Mouse (Mus musculus) heart, embryonic 13.5 days (tissue): Measurements from ENCODE around the gene Arhgef39. TPM values are rescaled to one million over a fixed set of nuclear protein-coding genes. Genes with fewer than 3 reads are reported as not detected.
"Not testable (repeated sequence)": the region's sequence is repeated elsewhere in the genome, so short reads cannot be mapped to it uniquely, and the experiment has no call there.

Experiments used
- ATAC-seq: fragments of 200-750 bp; cut with Nextera tagmentation; 2 replicates; pipeline ENCODE4 v1.8.0; 2017; ENCODE audit warnings: moderate TSS enrichment; ENCODE audit not compliant: insufficient number of reproducible peaks, low FRiP score, low TSS enrichment; ENCODE audit errors: extremely low read depth
- H3K27ac ChIP-seq: fragments of 300-500 bp; sonication (generic); replicated peaks from 2 replicates; pipeline ENCODE4 v1.5.1; 2015; ENCODE audit warnings: moderate library complexity, mild to moderate bottlenecking, inconsistent platforms
- H3K27me3 ChIP-seq: fragments of 300-500 bp; sonication (generic); replicated peaks from 2 replicates; pipeline ENCODE4 v1.6.1; 2015; ENCODE audit warnings: mild to moderate bottlenecking, inconsistent platforms
- H3K36me3 ChIP-seq: fragments of 300-500 bp; sonication (generic); 2 replicates; pipeline ENCODE4 v1.6.1; 2015; ENCODE audit warnings: mild to moderate bottlenecking, inconsistent platforms
- H3K4me1 ChIP-seq: fragments of 300-500 bp; sonication (generic); 2 replicates; pipeline ENCODE4 v1.6.1; 2015; ENCODE audit warnings: inconsistent platforms
- H3K4me2 ChIP-seq: fragments of 300-500 bp; sonication (generic); 2 replicates; pipeline ENCODE4 v1.6.1; 2015; ENCODE audit warnings: inconsistent platforms, mild to moderate bottlenecking, moderate library complexity
- H3K4me3 ChIP-seq: fragments of 300-500 bp; sonication (generic); 2 replicates; pipeline ENCODE4 v1.5.1; 2015; ENCODE audit warnings: moderate library complexity, mild to moderate bottlenecking, inconsistent platforms
- H3K9ac ChIP-seq: fragments of 300-500 bp; sonication (generic); 2 replicates; pipeline ENCODE4 v1.6.1; 2015; ENCODE audit warnings: inconsistent platforms, mild to moderate bottlenecking, moderate library complexity
- H3K9me3 ChIP-seq: fragments of 300-500 bp; sonication (generic); 2 replicates; pipeline ENCODE4 v1.6.1; 2016; ENCODE audit warnings: inconsistent platforms
- WGBS: fragments of 180-500 bp; shearing (Covaris S2); methylation state at CpG from one replicate; pipeline ENCODE4 v1.1.7; 2015; ENCODE audit warnings: mixed read lengths; 5-methylcytosine and 5-hydroxymethylcytosine counted together
- polyA plus RNA-seq: library from polyadenylated mRNA; unstranded; fragments of >200 nt; fragmentation: Nextera tagmentation; extraction: Ambion mirVana; gene quantifications from 2 replicates; pipeline ENCODE4 v1.2.1, GENCODE M21; 2015

Arhgef39 gene
- polyA plus RNA-seq, 1 experiment from 2014 or later: 32.0 TPM

DNA sequence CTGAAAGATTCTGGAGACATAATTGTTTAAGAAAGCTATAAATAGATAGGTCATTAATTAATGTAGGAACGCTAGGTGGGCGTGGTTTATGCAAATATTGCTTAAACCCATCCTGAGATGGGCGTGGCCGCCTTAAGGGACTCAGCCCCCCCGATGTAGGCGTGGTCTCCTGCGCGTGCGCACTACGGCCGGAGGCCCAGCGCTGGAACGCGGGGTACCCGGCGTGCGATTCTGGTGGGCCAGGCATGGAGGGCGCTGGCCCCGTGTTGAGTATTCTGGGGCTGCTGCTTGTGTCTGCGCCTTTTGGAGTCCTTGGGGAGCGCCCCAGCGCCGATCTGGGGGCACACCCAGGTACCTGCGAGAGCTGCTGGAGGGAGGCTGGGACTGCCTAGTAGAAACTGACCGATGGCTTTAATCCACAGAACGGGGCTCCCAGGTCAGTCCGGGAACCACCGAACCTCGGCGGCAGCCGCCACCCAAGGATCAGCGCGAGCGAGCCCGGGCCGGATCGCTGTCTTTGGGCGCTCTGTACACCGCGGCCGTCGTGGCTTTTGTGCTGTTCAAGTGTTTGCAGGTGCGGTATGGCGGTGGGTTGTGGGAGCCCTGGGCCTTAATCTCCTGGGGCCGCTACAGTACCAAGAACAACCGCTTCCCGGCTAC, 6.2 kb downstream of the Arhgef39 start:
- under 1% methylated on average over 47 of the region's 47 CpGs for WGBS
- Histone ChIP-seq H3K4me1 (peaks cover 45% of the 10 kb centered on the region), H3K9ac (peak overlapping the region; percentile 93), H3K4me3 (peak overlapping the region; percentile 86), H3K27me3 (no peaks in the 10 kb centered on the region), H3K27ac (peak overlapping the region; percentile 94), H3K36me3 (peaks cover 24% of the 10 kb centered on the region), H3K9me3 (no peaks in the 10 kb centered on the region; the same call in 1 of the 2 replicates), H3K4me2 (peak overlapping the region; percentile 78)
- ATAC-seq: peak; percentile 84

DNA sequence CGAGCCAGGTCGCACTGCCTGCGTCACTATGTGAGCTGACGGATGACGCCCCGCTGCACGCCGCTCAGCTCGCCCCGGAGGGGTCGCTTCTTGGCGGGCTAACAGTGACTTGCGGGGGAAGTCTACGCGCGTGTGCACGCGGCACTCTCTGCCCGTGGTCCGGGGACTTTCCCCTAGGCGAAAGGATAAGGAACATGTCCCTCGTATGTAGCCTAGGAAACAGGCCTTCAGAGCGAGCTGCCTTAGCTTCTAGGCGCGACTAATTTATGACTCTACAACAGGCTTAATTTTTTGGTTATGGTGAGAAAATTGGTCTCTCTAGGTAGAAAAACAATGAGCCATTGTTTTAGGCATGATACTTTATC, 6.7 kb downstream of the Arhgef39 start, which contains the start of gene Ccdc107:
Gene Ccdc107, plus strand, starts transcription at position 80 of the 365 bp plus-strand sequence.
- peak within 1 kb of the TSS; percentile 78 for H3K4me2 ChIP-seq
- H3K27ac ChIP-seq: peak within 1 kb of the TSS; percentile 94
- H3K4me3 ChIP-seq: peak within 1 kb of the TSS; percentile 86
- under 1% methylated on average over 25 of the region's 25 CpGs for WGBS
- ATAC-seq: peak; percentile 93
- H3K9me3 ChIP-seq: no peaks in the 10 kb centered on the region; the same call in 1 of the 2 replicates
- H3K9ac ChIP-seq: peak within 1 kb of the TSS; percentile 93
- no peaks in the 10 kb centered on the region for H3K27me3 ChIP-seq
- peaks cover 40% of the 10 kb centered on the region for H3K4me1 ChIP-seq
- H3K36me3 ChIP-seq: peaks cover 24% of the 10 kb centered on the region

DNA sequence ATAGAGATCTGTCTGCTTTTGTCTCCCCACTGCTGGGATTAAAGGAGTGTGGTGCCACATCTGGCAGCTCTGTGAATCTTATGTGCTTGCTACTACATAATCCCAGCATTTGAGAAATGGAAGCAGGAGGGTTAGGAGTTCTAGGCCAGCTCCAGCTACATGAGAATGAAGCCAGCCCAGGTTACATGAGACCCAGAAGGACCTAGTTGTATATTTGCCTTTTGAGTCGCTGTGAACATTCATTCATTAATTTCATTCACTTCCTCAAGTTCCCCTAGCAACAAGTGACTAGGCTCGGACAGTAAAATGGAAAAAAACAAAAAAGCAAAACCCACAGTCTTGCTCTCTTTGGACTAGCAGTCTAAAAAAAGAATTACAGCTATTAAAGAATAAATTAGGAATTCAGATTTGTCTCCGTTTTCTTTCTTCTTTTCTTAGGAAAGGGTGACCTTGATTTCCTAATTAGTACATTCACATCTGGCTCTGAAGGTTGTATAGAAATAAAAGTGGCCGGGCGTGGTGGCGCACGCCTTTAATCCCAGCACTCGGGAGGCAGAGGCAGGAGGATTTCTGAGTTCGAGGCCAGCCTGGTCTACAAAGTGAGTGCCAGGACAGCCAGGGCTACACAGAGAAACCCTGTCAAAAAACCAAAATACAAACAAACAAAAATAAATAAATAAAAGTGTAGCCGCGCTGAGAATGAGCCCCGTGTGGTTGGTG, 7.2 kb downstream of the Arhgef39 start:
- peak overlapping the region; percentile 78 for H3K4me2 ChIP-seq
- 44% methylated on average over 12 of the region's 12 CpGs for WGBS
- H3K36me3 ChIP-seq: peaks cover 21% of the 10 kb centered on the region
- no peaks in the 10 kb centered on the region for H3K27me3 ChIP-seq
- peaks cover 35% of the 10 kb centered on the region for H3K4me1 ChIP-seq
- H3K4me3 ChIP-seq: peak overlapping the region; percentile 86
- H3K27ac ChIP-seq: peak overlapping the region; percentile 94
- no peak for ATAC-seq
- no peaks in the 10 kb centered on the region; the same call in 1 of the 2 replicates for H3K9me3 ChIP-seq
- H3K9ac ChIP-seq: peak overlapping the region; percentile 39; the same call in 1 of the 2 replicates

DNA sequence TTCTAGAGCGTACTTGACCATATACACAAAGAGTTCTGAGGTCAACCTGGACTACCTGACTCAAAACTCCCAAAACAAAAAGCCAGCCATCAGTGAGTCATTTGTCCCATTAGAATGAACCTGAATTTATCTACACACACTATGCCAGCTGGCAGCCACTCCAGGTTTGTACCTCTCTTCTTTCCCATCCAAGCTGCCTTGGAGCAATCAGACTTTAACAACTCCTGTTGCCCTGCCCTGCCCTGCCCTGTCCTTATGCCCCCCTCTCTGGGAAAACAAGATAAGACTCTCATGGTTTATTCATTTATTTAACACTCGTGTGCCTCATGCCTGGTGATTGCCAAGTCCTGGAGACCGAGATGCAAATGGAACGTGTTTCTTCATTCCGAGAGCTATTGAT, 8.7 kb downstream of the Arhgef39 start:
- 70% methylated on average over 5 of the region's 5 CpGs for WGBS
- Histone ChIP-seq H3K4me3 (no peak overlapping the region), H3K4me2 (no peak overlapping the region), H3K9ac (no peak overlapping the region), H3K9me3 (no peaks in the 10 kb centered on the region; the same call in 1 of the 2 replicates), H3K27me3 (no peaks in the 10 kb centered on the region), H3K27ac (no peak overlapping the region), H3K36me3 (peaks cover 7% of the 10 kb centered on the region), H3K4me1 (peaks cover 21% of the 10 kb centered on the region)
- ATAC-seq: no peak

DNA sequence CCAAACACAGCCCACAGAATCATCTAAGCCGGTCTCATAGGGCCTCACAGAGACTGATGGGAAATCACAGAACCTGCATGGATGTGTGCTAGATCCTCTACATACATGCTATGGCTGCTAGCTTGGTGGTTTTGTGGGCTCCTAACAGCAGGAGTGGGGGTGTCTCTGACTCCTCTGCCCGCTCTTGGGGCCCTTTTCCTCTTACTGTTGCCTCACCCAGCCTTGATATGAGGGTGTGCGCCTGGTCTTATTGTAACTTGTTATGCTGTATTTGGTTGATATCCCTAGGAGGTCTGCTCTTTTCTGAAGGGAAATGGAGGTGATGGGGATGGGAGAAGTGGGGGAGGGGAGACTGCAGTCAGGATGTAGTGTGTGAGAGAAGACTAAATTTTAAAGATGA, 9.9 kb downstream of the Arhgef39 start:
- H3K36me3 ChIP-seq: no peaks in the 10 kb centered on the region
- no peak overlapping the region for H3K27ac ChIP-seq
- no peaks in the 10 kb centered on the region; the same call in 1 of the 2 replicates for H3K9me3 ChIP-seq

DNA sequence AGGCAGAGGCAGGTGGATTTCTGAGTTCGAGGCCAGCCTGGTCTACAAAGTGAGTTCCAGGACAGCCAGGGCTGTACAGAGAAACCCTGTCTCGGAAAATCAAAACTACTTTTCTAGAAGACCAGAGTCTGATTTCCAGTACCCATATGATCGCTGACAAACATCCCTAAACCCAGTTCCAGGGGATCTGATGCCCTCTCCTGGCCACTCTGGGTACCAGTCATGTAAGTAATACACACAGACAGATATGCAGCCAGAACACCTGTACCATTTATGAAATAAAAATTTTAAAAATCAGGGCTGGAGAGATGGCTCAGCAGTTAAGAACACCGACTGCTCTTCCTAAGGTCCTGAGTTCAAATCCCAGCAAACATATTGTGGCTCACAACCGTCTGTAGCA, 13.8 kb downstream of the Arhgef39 start:
- not testable (repeated sequence) for H3K9me3 ChIP-seq, H3K36me3 ChIP-seq, H3K9ac ChIP-seq, ATAC-seq, H3K4me2 ChIP-seq, H3K27me3 ChIP-seq, H3K4me1 ChIP-seq, H3K4me3 ChIP-seq, H3K27ac ChIP-seq
- WGBS: 77% methylated on average over 5 of the region's 5 CpGs

More for the DNA sequence above, 9.9 kb downstream of the Arhgef39 start:
- Histone ChIP-seq H3K9ac (no peak overlapping the region), H3K27me3 (no peaks in the 10 kb centered on the region), H3K4me1 (peaks cover 9% of the 10 kb centered on the region), H3K4me2 (no peak overlapping the region), H3K4me3 (no peak overlapping the region)
- no peak for ATAC-seq
- WGBS: 89% methylated on average over 3 of the region's 3 CpGs

DNA sequence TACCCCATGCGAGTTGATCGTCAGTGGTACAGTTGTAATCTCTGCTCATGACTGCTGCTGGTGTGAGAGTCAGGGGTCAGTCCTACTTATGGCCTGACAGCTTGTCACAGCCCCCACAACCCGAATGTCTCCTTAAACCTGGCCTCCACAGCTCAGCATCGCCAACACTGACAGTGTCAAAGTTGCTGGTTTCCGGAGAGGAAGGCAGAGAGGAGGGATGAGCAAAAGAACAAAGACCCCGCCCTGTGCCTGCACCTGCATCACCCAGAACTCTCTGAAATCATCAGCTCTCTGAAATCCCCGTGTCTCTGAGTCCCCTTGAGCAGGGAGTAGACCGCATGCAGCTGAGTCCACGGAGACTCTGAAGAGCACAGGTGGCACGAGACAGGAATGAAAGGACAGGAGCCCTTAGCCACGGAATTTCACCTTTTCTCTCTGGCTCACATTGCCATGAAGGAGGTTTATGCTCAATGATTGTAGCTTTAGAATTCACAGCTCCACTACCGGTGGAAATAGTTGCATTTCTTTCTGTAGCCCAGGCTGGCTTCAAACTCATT, 15.9 kb downstream of the Arhgef39 start, which contains the start of gene Sit1:
Gene Sit1, minus strand, starts transcription at position 200 of the 557 bp plus-strand sequence.
- H3K9ac ChIP-seq: 0 out of 2 replicates have a peak within 1 kb of the TSS, but pooled peaks have one; percentile 24
- WGBS: 54% methylated on average over 12 of the region's 12 CpGs
- no peak within 1 kb of the TSS for H3K4me3 ChIP-seq
- peaks cover 3% of the 10 kb centered on the region; the same call in 1 of the 2 replicates for H3K4me1 ChIP-seq
- H3K4me2 ChIP-seq: no peak within 1 kb of the TSS
- H3K9me3 ChIP-seq: no peaks in the 10 kb centered on the region
- H3K27me3 ChIP-seq: 0 out of 2 replicates have a peak, but pooled peaks cover 9% of the 10 kb centered on the region
- ATAC-seq: no peak
- H3K36me3 ChIP-seq: no peaks in the 10 kb centered on the region
- H3K27ac ChIP-seq: no peak within 1 kb of the TSS

DNA sequence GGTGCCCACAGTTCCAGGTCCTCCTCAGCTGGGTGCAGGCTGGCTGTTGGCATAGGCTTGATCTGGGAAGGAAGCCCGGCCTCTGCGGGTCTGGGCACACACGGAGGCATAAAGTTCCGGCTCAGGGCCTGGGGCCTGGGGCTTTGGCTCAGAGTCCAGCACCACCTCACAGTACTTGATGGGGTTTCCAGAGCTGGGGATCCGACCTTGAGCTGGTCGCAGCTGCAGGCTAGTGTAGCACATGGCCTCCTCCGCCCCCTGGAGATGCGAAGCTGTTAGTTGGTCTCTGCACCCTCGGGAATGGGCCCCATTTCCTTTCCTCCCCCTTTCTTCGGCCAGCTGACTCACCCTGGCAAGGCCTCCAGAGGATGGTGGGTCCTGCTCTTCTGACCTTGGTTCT, 16.9 kb downstream of the Arhgef39 start:
- Histone ChIP-seq H3K4me2 (no peak overlapping the region), H3K4me3 (no peak overlapping the region), H3K27ac (no peak overlapping the region), H3K9me3 (no peaks in the 10 kb centered on the region), H3K4me1 (peaks cover 3% of the 10 kb centered on the region; the same call in 1 of the 2 replicates), H3K9ac (0 out of 2 replicates have a peak overlapping the region, but pooled peaks have one; percentile 24), H3K27me3 (0 out of 2 replicates have a peak, but pooled peaks cover 9% of the 10 kb centered on the region), H3K36me3 (no peaks in the 10 kb centered on the region)
- ATAC-seq: no peak
- 57% methylated on average over 10 of the region's 10 CpGs for WGBS

DNA sequence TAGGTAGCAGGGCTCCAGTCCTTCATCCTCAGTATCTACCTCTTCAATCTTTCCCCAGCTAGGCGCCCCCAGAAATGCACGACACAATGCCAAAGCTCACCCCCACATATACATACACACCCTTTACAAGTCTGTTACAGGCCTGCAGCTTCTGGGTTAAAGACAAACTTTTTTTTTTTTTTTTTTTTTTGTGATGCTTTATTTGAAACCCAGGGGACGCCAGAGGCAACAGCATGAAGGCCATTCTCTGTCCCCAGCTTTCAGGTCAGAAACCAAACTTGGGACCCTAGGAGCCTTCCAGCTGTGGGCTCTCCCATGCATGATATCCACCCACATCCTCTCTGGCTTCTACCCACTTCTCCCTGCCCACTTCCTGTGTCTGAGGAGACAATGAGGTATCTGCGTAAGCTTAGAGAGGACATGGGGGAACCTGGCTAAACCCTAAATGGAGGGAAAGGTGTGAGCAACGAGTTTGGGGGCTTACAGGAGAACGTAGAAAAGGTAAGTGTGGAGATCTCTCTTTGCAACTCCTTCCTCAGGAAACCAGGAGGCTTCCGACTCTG, 17.5 kb downstream of the Arhgef39 start:
- no peak overlapping the region for H3K4me2 ChIP-seq
- WGBS: 67% methylated on average over 7 of the region's 7 CpGs

DNA sequence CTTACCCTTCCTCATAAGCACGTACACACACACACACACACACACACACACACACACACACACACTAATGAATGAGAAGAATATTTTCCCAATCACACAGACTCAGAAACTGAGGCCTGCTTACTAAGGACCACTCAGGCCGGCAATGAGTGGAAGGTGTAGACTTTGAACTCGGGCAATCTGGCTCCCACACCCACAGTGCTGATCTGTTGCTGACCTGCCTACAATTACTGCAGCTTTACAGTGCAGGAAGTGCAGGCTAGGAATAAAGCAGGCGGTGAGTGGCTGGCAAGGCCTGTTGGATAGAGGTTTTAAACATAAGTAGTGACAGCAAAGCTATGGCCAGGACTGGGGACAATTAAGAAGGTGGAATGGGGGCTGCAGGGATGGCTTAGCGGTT, 18.5 kb downstream of the Arhgef39 start:
- 79% methylated on average over 5 of the region's 5 CpGs for WGBS
- H3K9ac ChIP-seq: no peak overlapping the region

More for the DNA sequence above, 17.5 kb downstream of the Arhgef39 start:
- no peak overlapping the region for H3K9ac ChIP-seq
- peaks cover 3% of the 10 kb centered on the region; the same call in 1 of the 2 replicates for H3K4me1 ChIP-seq
- H3K27ac ChIP-seq: no peak overlapping the region
- H3K27me3 ChIP-seq: 0 out of 2 replicates have a peak, but pooled peaks cover 9% of the 10 kb centered on the region
- no peak overlapping the region for H3K4me3 ChIP-seq
- no peak for ATAC-seq
- H3K9me3 ChIP-seq: no peaks in the 10 kb centered on the region
- H3K36me3 ChIP-seq: no peaks in the 10 kb centered on the region

More for the DNA sequence above, 18.5 kb downstream of the Arhgef39 start:
- Histone ChIP-seq H3K4me3 (no peak overlapping the region), H3K27me3 (0 out of 2 replicates have a peak, but pooled peaks cover 9% of the 10 kb centered on the region), H3K27ac (no peak overlapping the region), H3K4me1 (peaks cover 3% of the 10 kb centered on the region; the same call in 1 of the 2 replicates), H3K4me2 (no peak overlapping the region), H3K36me3 (no peaks in the 10 kb centered on the region), H3K9me3 (no peaks in the 10 kb centered on the region)
- no peak for ATAC-seq
